Mouse (Mus musculus) lung, adult 2 months (tissue): ENCODE measurements at regions not wholly inside any gene's neighbourhood (a gene's known extent, or its start where the extent isn't known, plus 50 kb on each side); places are given as distances from the start of the nearest gene placed in this dataset.

Source experiments
- CTCF ChIP-seq: fragments of 200-500 bp; IDR thresholded peaks from 2 replicates; pipeline ENCODE4 v1.5.1; 2011; ENCODE audit warnings: mild to moderate bottlenecking, low read length, control low read depth; ENCODE audit not compliant: insufficient read depth
- POLR2A ChIP-seq: fragments of 200-500 bp; IDR thresholded peaks from 2 replicates; pipeline ENCODE4 v1.6.1; 2011; ENCODE audit warnings: low read depth, mild to moderate bottlenecking, control low read depth, low read length, borderline replicate concordance; ENCODE audit errors: extremely low read depth

DNA sequence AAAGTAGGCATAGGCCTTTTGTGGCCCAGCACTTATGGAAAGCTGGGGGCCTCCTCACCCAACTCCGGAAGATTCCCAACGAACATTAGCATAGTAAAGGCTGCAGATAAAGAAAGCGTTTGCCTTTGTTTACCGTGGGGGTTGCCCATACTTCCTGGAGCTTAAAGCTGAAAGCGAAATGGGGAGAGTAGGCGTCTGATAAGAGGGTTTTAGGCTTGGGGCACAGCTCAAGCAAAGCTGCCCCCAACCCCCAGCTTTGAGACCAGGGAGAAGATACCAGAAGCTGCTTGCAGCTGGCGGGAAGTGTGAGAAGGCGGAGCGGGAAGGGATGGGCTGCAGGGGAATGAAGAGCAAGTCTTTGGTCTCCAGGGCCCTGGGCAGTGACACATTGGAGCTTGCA is 356.9 kb downstream of the Bcor start:
- TF ChIP-seq CTCF (no peak), POLR2A (no peak)
